Mouse (Mus musculus) heart, embryonic 16.5 days (tissue): ENCODE measurements at regions not wholly inside any gene's neighbourhood (a gene's known extent, or its start where the extent isn't known, plus 50 kb on each side); places are given as distances from the start of the nearest gene placed in this dataset.

Experiments used
- ATAC-seq: fragments of 200-750 bp; cut with Nextera tagmentation; replicated peaks from 2 replicates; pipeline ENCODE4 v1.8.0; 2017; ENCODE audit warnings: moderate number of reproducible peaks; ENCODE audit not compliant: insufficient read depth, low FRiP score; ENCODE audit errors: extremely low read depth
- H3K27ac ChIP-seq: fragments of 300-500 bp; sonication (generic); 2 replicates; pipeline ENCODE4 v1.5.1; 2014; ENCODE audit warnings: mild to moderate bottlenecking, low read length, control low read depth, moderate library complexity
- H3K27me3 ChIP-seq: fragments of 300-500 bp; sonication (generic); 2 replicates; pipeline ENCODE4 v1.6.1; 2014; ENCODE audit warnings: low read length, mixed read lengths; ENCODE audit not compliant: control insufficient read depth, insufficient read depth
- H3K36me3 ChIP-seq: fragments of 300-500 bp; sonication (generic); 2 replicates; pipeline ENCODE4 v1.6.1; 2014; ENCODE audit not compliant: control insufficient read depth, insufficient read depth
- H3K4me1 ChIP-seq: fragments of 300-500 bp; sonication (generic); 2 replicates; pipeline ENCODE4 v1.6.1; 2014; ENCODE audit warnings: low read length, mixed read lengths; ENCODE audit not compliant: control insufficient read depth, insufficient read depth
- H3K4me2 ChIP-seq: fragments of 300-500 bp; sonication (generic); 2 replicates; pipeline ENCODE4 v1.6.1; 2014; ENCODE audit warnings: low read depth, mild to moderate bottlenecking, control low read depth, low read length
- H3K4me3 ChIP-seq: fragments of 300-500 bp; sonication (generic); 2 replicates; pipeline ENCODE4 v1.5.1; 2014; ENCODE audit warnings: mild to moderate bottlenecking, control low read depth, low read length
- H3K9ac ChIP-seq: fragments of 300-500 bp; sonication (generic); 2 replicates; pipeline ENCODE4 v1.6.1; 2014; ENCODE audit warnings: low read length, control low read depth
- H3K9me3 ChIP-seq: fragments of 300-500 bp; sonication (generic); replicated peaks from 2 replicates; pipeline ENCODE4 v1.6.1; 2016; ENCODE audit warnings: low read length; ENCODE audit not compliant: control insufficient read depth
- WGBS: fragments of 180-500 bp; shearing (Covaris S2); extraction: QIAGEN DNeasy Blood & Tissue Kit; methylation state at CpG from one replicate; pipeline ENCODE4 v1.1.7; 2014; 5-methylcytosine and 5-hydroxymethylcytosine counted together

DNA sequence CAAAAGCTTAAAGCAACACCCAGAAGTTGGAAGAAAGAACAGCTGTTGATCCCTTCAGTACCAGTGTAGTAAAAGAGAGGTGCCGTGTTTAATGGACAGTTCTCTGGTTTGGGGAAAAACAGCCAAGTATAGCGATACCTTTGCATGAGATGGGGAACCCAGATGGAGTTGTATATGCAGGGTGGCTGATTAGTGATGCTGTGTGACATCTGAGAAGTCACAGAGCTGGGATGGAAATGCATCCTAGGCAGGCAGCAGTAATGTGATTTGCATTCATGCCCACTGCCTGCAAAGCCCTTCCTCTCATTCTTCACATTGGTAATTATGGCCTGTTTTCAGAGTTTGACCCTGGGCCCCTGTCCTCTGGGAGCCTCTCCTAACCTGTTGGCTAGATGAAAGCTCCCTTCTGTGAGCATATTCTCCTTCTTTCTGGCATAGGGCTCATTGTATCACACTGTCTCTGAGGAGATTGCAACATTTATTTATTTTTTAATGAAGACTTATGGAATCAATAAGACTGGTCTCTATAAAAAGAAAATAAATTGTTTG lies 882.7 kb upstream of the Lcorl start:
- ATAC-seq: no peak
- H3K9ac ChIP-seq: no peak overlapping the region
- no peak overlapping the region for H3K4me2 ChIP-seq
- no peaks in the 10 kb centered on the region for H3K9me3 ChIP-seq
- no peaks in the 10 kb centered on the region for H3K36me3 ChIP-seq
- H3K27ac ChIP-seq: no peak overlapping the region
- H3K4me1 ChIP-seq: no peaks in the 10 kb centered on the region
- WGBS: 92% methylated on average over 2 of the region's 2 CpGs
- no peak overlapping the region for H3K4me3 ChIP-seq
- no peaks in the 10 kb centered on the region for H3K27me3 ChIP-seq

DNA sequence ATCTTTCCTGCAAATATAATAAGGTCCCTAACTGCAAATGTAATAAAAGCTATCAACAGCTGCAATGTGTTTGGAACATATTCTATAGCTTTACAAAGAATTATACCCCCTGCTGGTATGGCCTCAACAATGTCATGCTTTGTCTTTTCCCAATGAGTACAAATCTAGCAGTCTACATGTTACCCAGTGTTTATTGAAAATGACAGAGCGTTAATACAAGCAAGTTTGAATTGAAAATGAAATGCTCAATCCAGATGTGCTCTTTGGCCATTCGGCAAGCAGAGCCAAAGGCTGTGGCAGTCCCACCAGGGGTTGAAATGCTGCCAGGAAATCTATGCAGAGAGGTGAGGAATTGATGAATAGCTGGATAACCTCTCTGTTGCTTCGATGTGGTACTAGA lies 875.1 kb upstream of the Lcorl start:
- Histone ChIP-seq H3K36me3 (no peaks in the 10 kb centered on the region), H3K9ac (no peak overlapping the region), H3K4me3 (no peak overlapping the region), H3K27ac (no peak overlapping the region), H3K9me3 (no peaks in the 10 kb centered on the region), H3K27me3 (no peaks in the 10 kb centered on the region), H3K4me1 (no peaks in the 10 kb centered on the region), H3K4me2 (no peak overlapping the region)
- WGBS: 84% methylated on average over 3 of the region's 3 CpGs
- no peak for ATAC-seq

DNA sequence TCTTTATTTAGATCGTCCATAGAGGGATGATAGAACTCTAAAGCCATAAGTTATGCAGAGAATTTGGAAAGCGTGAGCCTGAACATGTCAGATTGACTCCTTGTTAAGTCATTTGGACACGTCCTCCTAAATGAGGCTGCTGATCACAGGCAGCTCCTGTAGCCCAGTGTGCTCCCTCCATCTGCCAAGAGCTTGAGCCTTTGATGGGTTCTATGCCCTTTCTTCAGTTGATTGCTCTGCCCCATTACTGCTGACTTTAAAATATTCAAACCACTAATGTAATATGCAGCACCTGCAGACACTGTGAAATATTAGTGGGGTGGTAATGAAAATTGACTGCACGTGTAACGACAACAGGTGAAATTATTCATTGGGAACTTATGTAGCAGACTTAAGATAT lies 874.6 kb upstream of the Lcorl start:
- ATAC-seq: no peak
- Histone ChIP-seq H3K4me1 (no peaks in the 10 kb centered on the region), H3K36me3 (no peaks in the 10 kb centered on the region), H3K9ac (no peak overlapping the region), H3K4me2 (no peak overlapping the region), H3K4me3 (no peak overlapping the region), H3K27ac (no peak overlapping the region), H3K9me3 (no peaks in the 10 kb centered on the region), H3K27me3 (no peaks in the 10 kb centered on the region)
- WGBS: 81% methylated on average over 5 of the region's 5 CpGs

DNA sequence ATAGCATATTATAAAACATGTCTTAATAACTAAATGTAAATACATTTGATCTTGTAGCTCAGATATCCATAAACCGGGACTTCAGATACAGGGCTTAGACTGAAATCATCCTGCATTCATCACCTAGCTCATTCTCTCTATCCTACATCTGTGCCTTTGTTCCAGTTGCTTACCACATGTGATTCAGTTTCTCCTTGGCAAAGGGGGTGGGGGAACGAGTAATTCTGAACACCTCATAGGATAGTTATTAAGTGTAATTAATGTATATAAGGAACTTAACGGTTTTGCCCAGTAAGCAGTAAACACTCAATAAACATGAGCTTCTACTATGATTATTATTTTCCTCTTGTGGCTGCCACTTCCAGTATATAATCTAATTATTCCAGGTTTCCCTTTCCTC lies 873.9 kb upstream of the Lcorl start:
- no peak for ATAC-seq

DNA sequence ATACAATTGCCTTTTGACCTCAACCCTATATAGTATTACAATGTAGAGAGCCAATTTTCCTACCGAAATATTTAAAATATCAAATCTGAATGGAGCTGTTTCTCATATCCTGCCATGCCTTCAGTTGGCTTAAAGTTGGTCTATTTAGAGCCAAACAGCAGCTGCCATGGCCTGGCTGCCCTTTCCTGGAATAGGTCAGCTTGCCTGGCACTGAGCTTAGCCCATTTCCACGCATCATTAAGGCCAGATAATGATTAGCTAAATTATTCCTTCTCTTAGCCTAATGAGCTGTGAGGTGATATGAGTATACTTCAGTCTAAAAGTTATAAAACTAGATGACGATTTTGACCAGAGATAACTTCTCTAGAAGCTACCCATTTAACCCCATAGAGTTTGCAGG lies 852.2 kb upstream of the Lcorl start:
- 70% methylated on average over 3 of the region's 3 CpGs for WGBS
- Histone ChIP-seq H3K36me3 (no peaks in the 10 kb centered on the region), H3K4me1 (no peaks in the 10 kb centered on the region)

More for the DNA sequence above, 873.9 kb upstream of the Lcorl start:
- Histone ChIP-seq H3K27ac (no peak overlapping the region), H3K27me3 (no peaks in the 10 kb centered on the region), H3K36me3 (no peaks in the 10 kb centered on the region), H3K4me3 (no peak overlapping the region), H3K9me3 (no peaks in the 10 kb centered on the region), H3K4me1 (no peaks in the 10 kb centered on the region), H3K4me2 (no peak overlapping the region), H3K9ac (no peak overlapping the region)
- WGBS: 75% methylated on average over 3 of the region's 3 CpGs

DNA sequence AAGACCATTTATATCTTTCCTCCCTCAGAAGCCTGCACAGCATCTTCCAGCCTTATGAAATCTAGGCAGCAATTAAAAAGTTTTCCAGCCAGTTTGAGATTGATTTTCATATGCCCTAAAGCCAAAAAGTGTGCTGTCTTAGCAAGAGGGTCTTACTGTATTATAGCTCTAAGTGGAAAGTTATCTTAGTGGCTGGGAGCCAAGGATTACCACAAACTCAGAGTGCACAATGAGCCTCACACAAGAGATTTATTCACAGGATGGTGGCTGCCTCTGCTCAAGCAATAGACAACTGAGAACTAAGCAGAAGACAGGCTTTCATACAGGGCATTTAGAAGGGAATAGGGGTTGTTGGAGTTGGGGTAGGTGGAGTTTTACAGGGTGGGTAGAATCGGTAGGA lies 850.4 kb upstream of the Lcorl start:
- Histone ChIP-seq H3K4me2 (no peak overlapping the region), H3K9ac (no peak overlapping the region), H3K9me3 (no peaks in the 10 kb centered on the region), H3K4me3 (no peak overlapping the region), H3K27ac (no peak overlapping the region), H3K27me3 (no peaks in the 10 kb centered on the region), H3K36me3 (no peaks in the 10 kb centered on the region), H3K4me1 (no peaks in the 10 kb centered on the region)
- WGBS: 75% methylated on average over 1 of the region's 1 CpGs
- ATAC-seq: no peak

More for the DNA sequence above, 852.2 kb upstream of the Lcorl start:
- H3K27me3 ChIP-seq: no peaks in the 10 kb centered on the region
- ATAC-seq: no peak
- H3K9ac ChIP-seq: no peak overlapping the region
- no peak overlapping the region for H3K4me3 ChIP-seq
- no peak overlapping the region for H3K4me2 ChIP-seq
- H3K9me3 ChIP-seq: no peaks in the 10 kb centered on the region
- H3K27ac ChIP-seq: no peak overlapping the region

DNA sequence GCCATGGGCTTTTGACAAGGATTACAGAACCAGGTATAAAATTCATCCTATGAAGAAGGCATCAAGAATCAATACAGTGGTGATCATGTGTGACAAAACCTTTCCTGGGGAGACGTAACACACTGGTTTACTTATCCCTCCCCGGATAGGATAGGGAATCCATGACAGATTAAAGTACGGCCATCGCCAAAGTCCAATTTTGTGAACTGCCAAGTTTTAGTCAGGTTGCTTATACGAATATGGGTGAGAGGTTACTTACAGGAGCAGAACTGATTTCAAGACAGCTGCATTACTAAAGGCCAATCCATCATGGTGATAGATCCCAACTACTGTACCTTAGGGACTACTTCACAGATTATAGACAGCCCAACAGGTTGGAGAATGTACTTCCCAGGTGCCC lies 849.6 kb upstream of the Lcorl start:
- Histone ChIP-seq H3K27ac (no peak overlapping the region), H3K4me2 (no peak overlapping the region), H3K9ac (no peak overlapping the region), H3K36me3 (no peaks in the 10 kb centered on the region), H3K9me3 (no peaks in the 10 kb centered on the region), H3K4me3 (no peak overlapping the region), H3K4me1 (no peaks in the 10 kb centered on the region), H3K27me3 (no peaks in the 10 kb centered on the region)
- WGBS: 86% methylated on average over 5 of the region's 5 CpGs
- no peak for ATAC-seq

DNA sequence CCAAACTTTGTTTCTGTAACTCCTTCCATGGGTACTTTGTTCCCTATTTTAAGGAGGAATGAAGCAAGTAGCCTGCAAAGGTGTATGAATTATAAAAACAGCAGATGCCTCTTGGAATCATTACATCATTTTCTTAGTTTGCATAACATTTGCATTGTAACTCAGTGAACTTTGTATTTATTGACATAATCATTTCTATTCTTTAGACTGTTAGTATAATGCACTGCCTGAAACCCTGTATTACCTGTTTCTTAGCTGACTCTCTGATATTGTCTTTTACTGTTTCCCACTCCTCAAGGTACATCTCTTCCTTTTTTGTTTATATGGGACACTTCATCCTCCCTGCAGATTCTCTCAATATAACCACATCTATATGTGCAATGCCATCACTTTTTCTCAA lies 820.6 kb upstream of the Lcorl start:
- ATAC-seq: no peak

DNA sequence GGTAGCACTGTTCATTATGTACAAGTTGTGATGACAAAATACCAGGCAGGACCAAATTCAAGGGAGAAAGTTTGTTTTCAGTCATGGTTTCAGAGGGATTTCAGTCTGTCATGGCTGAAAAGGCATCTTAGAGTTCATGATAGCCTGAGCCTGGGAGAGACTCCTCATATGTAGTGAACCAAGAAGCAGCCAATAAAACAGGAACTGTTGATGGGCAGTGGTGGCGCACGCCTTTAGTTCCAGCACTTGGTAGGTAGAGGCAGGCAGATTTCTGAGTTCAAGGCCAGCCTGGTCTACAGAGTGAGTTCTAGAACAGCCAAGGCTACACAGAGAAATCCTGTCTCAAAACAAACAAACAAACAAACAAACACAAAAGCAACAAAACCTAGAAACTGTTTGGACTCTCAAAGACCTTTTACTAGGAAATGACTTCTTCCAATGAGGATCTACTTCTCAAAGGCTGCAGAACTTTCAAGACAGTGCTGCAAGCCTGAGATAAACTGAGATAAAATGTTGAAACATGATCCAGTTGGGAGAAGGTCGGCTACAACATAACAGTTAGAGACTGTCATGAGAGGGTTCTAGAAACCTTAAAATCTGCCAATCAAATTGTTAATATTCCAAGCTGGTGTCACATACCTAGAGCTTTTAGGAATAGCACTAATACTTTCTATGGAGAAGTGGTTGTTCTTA lies 817.5 kb upstream of the Lcorl start:
- no peak overlapping the region for H3K4me2 ChIP-seq
- H3K27ac ChIP-seq: no peak overlapping the region
- no peak for ATAC-seq
- no peak overlapping the region for H3K9ac ChIP-seq
- H3K4me3 ChIP-seq: no peak overlapping the region
- H3K4me1 ChIP-seq: no peaks in the 10 kb centered on the region
- H3K27me3 ChIP-seq: no peaks in the 10 kb centered on the region
- WGBS: 70% methylated on average over 3 of the region's 3 CpGs
- H3K9me3 ChIP-seq: no peaks in the 10 kb centered on the region
- no peaks in the 10 kb centered on the region for H3K36me3 ChIP-seq

More for the DNA sequence above, 820.6 kb upstream of the Lcorl start:
- Histone ChIP-seq H3K9ac (no peak overlapping the region), H3K4me2 (no peak overlapping the region), H3K27me3 (no peaks in the 10 kb centered on the region), H3K9me3 (no peaks in the 10 kb centered on the region), H3K4me1 (no peaks in the 10 kb centered on the region), H3K36me3 (no peaks in the 10 kb centered on the region), H3K27ac (no peak overlapping the region), H3K4me3 (no peak overlapping the region)
